ENCODE assay signal across 7 mouse cellular contexts in the genomic region with DNA sequence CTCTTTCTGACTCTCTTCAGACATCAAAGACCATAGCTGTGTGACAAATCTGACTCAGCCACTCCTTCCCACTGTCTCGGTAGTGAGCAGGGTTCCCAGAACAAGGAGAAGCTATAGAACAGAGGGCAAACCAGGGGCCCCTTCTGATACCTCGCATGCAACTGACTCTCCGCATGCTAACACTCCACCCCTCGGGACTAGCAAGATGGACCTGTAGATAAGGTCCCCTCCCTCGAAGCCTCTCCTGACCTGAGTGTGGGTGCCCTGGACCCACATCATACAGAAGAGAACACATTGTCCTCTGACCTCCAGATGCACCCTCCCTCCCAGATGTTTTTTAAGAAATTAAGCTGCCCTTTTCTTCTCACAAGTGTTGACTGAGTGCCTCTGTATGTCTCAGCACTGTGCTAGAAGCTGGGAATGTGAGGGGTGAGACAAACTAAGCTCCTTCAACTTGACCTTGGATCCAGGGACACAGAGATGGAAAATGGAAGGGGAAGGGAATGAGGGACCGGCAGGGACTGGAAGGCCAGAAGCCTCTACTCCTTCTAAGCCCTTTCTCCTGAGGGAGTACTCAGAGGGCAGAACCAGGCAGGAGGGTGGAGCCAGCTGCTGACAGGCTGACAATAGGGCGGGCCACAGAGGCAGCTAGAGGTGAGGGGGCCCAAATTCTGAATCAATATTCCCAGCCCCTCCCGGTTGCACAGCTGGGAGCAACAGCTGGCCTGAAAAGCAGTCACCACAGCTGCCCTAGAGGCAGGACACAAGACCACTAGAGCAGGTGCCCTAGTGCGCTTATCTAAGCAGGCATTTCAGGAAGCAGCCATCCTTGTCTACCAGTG. TPM values are rescaled to one million over a fixed set of nuclear protein-coding genes. Genes with fewer than 3 reads are reported as not detected.
DNase-seq lines count a peak whose midpoint lies in the region; ATAC-seq and TF ChIP-seq lines count a peak whose summit lies in the region.

No protein-coding gene starts in this region.

- peaks cover 0 to 4% of the 10 kb centered on the region in 2 experiments for H3K36me3 ChIP-seq in CH12.LX (replicated peaks in 1 of 2; ENCODE audit: control insufficient read depth in 1 of 2, insufficient read depth in 1 of 2, low read length in 1 of 2)
- H3K36me3 ChIP-seq in heart, embryonic 15.5 days: no peaks in the 10 kb centered on the region
- no peaks in the 10 kb centered on the region for H3K36me3 ChIP-seq in midbrain, embryonic 14.5 days (ENCODE audit: control insufficient read depth, insufficient read depth, low read length)

- no peaks in the 10 kb centered on the region for H3K79me2 ChIP-seq in CH12.LX (replicated peaks; ENCODE audit: control insufficient read depth, extremely low read depth, insufficient read depth, poor library complexity, severe bottlenecking)

- peak overlapping the region; percentile 47; the same call in 1 of the 2 replicates for H3K4me2 ChIP-seq in CH12.LX (ENCODE audit: insufficient read depth, low read depth, poor library complexity, severe bottlenecking)
- H3K4me2 ChIP-seq in heart, embryonic 15.5 days: peak overlapping the region; percentile 95
- H3K4me2 ChIP-seq in midbrain, embryonic 14.5 days (ENCODE audit: low read length): peak overlapping the region; percentile 75

- TF ChIP-seq CTCF in CH12.LX (conservative IDR thresholded peaks at IDR 0.05 in 1 of 2, IDR thresholded peaks at IDR 0.05 in 1 of 2; ENCODE audit: low read depth in 2 of 2, low read length in 2 of 2): no peak

- H3K9me3 ChIP-seq in CH12.LX (replicated peaks; ENCODE audit: low read length): no peaks in the 10 kb centered on the region
- no peaks in the 10 kb centered on the region for H3K9me3 ChIP-seq in heart, embryonic 15.5 days (replicated peaks)
- no peaks in the 10 kb centered on the region for H3K9me3 ChIP-seq in midbrain, embryonic 14.5 days (ENCODE audit: control insufficient read depth, low read length)

- TF ChIP-seq POLR2A in CH12.LX (IDR thresholded peaks at IDR 0.05; ENCODE audit: low read depth, low read length): no peak

- no peak for ATAC-seq in heart, embryonic 15.5 days (replicated peaks; ENCODE audit: insufficient number of reproducible peaks, insufficient read depth, low FRiP score, low read depth)
- ATAC-seq in midbrain, embryonic 14.5 days (ENCODE audit: low FRiP score, low TSS enrichment): no peak
- no peak for ATAC-seq in monocyte, adult 5-6 weeks (replicated peaks; ENCODE audit: insufficient number of reproducible peaks, low FRiP score, low TSS enrichment, poor library complexity, severe bottlenecking)

- in situ Hi-C loops in CH12.LX (cut with MboI; ENCODE audit: low pct_ligation_motif_present, low pct_unique_long_range_greater_than_20kb, low sequenced_read_pairs): no loop called here

- dilution Hi-C loops in CH12.LX (cut with MboI; ENCODE audit: extremely low pct_ligation_motif_present, extremely low pct_unique_long_range_greater_than_20kb, low sequenced_read_pairs): no loop called here

- peaks cover 8% of the 10 kb centered on the region for H3K27me3 ChIP-seq in CH12.LX (replicated peaks)
- no peaks in the 10 kb centered on the region for H3K27me3 ChIP-seq in heart, embryonic 15.5 days
- no peaks in the 10 kb centered on the region for H3K27me3 ChIP-seq in midbrain, embryonic 14.5 days (ENCODE audit: control insufficient read depth, insufficient read depth, low read length)

- DNase-seq in A20 (ENCODE audit: low read depth, low spot score) (peak; percentile 8), CH12.LX (ENCODE audit: extremely low read depth) (no peak)
- peak; percentile 31 to 44 for DNase-seq in kidney, postnatal 25 days
- DNase-seq in midbrain, embryonic 14.5 days: no peak
- DNase-seq in left cerebral cortex, adult 18-20 months (ENCODE audit: low spot score in 2 of 2): no peak

- 30% methylated on average over 9 of the region's 9 CpGs for WGBS in heart, embryonic 15.5 days
- WGBS in midbrain, embryonic 14.5 days: 33% methylated on average over 9 of the region's 9 CpGs

- H3K27ac ChIP-seq in CH12.LX (ENCODE audit: insufficient read depth, low read depth): no peak overlapping the region
- H3K27ac ChIP-seq in heart, embryonic 15.5 days: peak overlapping the region; percentile 74; the same call in 1 of the 2 replicates
- H3K27ac ChIP-seq in midbrain, embryonic 14.5 days (replicated peaks; ENCODE audit: low read depth, low read length): no peak overlapping the region

- H3K9ac ChIP-seq in CH12.LX (ENCODE audit: insufficient read depth, low read depth): peak overlapping the region; percentile 14; the same call in 1 of the 2 replicates
- H3K9ac ChIP-seq in heart, embryonic 15.5 days: 0 out of 2 replicates have a peak overlapping the region, but pooled peaks have one; percentile 20
- H3K9ac ChIP-seq in midbrain, embryonic 14.5 days (replicated peaks; ENCODE audit: low read length): no peak overlapping the region

- no peak for TF ChIP-seq RAD21 in CH12.LX (IDR thresholded peaks at IDR 0.05; ENCODE audit: low read depth, low read length)

- no peak overlapping the region for H3K4me3 ChIP-seq in CH12.LX (replicated peaks in 1 of 3; ENCODE audit: low read depth in 2 of 3, low read length in 2 of 3, poor library complexity in 1 of 3)
- H3K4me3 ChIP-seq in heart, embryonic 15.5 days: peak overlapping the region; percentile 81
- no peak overlapping the region for H3K4me3 ChIP-seq in midbrain, embryonic 14.5 days (replicated peaks; ENCODE audit: low read depth, low read length)

- TF ChIP-seq EP300 in CH12.LX (IDR thresholded peaks at IDR 0.05; ENCODE audit: low read length): no peak

- peaks cover 12 to 44% of the 10 kb centered on the region in 2 experiments for H3K4me1 ChIP-seq in CH12.LX (ENCODE audit: control insufficient read depth in 1 of 2, insufficient read depth in 2 of 2)
- peaks cover 44% of the 10 kb centered on the region for H3K4me1 ChIP-seq in heart, embryonic 15.5 days (replicated peaks)
- peaks cover 33% of the 10 kb centered on the region for H3K4me1 ChIP-seq in midbrain, embryonic 14.5 days (ENCODE audit: control insufficient read depth, insufficient read depth, low read length)

TF ChIP-seq in CH12.LX, 34 proteins besides CTCF, POLR2A, EP300 and RAD21:
- TF ChIP-seq TCF12 (IDR thresholded peaks at IDR 0.05; ENCODE audit: low read depth, low read length) (peak; percentile 46; the same call in 1 of the 2 replicates), MXI1 (IDR thresholded peaks at IDR 0.05; ENCODE audit: low read depth, low read length) (0 out of 2 replicates have a peak, but pooled peaks have one; percentile 20), KAT2A (IDR thresholded peaks at IDR 0.05; ENCODE audit: insufficient replicate concordance, low read length) (no peak)

RNA-seq across cellular contexts. Expression of a gene that starts 2.6 kb away (rescaled TPM):
- total RNA-seq in CH12.LX (2012; rRNA removed) (15.9 and 17.5 TPM in 2 replicates), CH12.LX (2014; rRNA removed) (5.8 and 6.9 TPM in 2 replicates)
- polyA plus RNA-seq in CH12.LX (2012; ENCODE audit: insufficient read length, low read depth): 16.2 and 18.4 TPM in 2 replicates
- polyA plus RNA-seq in heart, embryonic 15.5 days (2015; fragmentation: Nextera tagmentation; extraction: Ambion mirVana): 11.2 and 13.6 TPM in 2 replicates
- polyA plus RNA-seq in midbrain, embryonic 14.5 days (2014; fragmentation: Nextera tagmentation; extraction: Ambion mirVana): 14.1 and 15.6 TPM in 2 replicates
- total RNA-seq in monocyte, adult 5-6 weeks (2017): 16.7 to 44.9 TPM (median 20.6 TPM) in 3 replicates
- total RNA-seq in left cerebral cortex, adult 18-20 months (2021): 100 to 1,000 TPM; 221 to 267 TPM

Comparison
In these comparisons a context has a peak if more than half of its experiments do, and no peak if none do; other contexts are left out.
1. DNase-seq: peak in A20 (single experiment) and kidney, postnatal 25 days (2 of 2); none in CH12.LX (single experiment), midbrain, embryonic 14.5 days (single experiment) and left cerebral cortex, adult 18-20 months (0 of 2).
2. Peak in every context shown above with its lines, with median percentiles within 50 percentile points of each other: H3K4me2 ChIP-seq.